Mouse (Mus musculus): ENCODE data around the gene Mat2a. TPM values are rescaled to one million over a fixed set of nuclear protein-coding genes. Genes with fewer than 3 reads are reported as not detected.
A peak's percentile ranks its signal among the peaks of the same experiment; 100 is the strongest.

Mat2a gene
- total and polyA plus RNA-seq, 2 experiments = 31.1 to 59.7 TPM

- Histone ChIP-seq H3K4me1 (ENCODE audit: control insufficient read depth, insufficient read depth, low read length) (peaks cover 11% of the 10 kb centered on the region), H3K36me3 (ENCODE audit: control insufficient read depth, insufficient read depth, low read length) (peaks cover 21% of the 10 kb centered on the region), H3K27me3 (ENCODE audit: control insufficient read depth, insufficient read depth, low read length) (no peaks in the 10 kb centered on the region), H3K4me3 (ENCODE audit: insufficient read depth, low read depth, low read length) (no peak overlapping the region), H3K9ac (ENCODE audit: low read depth, low read length) (no peak overlapping the region), H3K79me2 (ENCODE audit: control insufficient read depth, insufficient read depth, low read length) (peaks cover 10% of the 10 kb centered on the region; the same call in 1 of the 2 replicates), H3K27ac (replicated peaks; ENCODE audit: insufficient read depth, low read depth, low read length) (no peak overlapping the region)
- DNase-seq (ENCODE audit: extremely low read depth, low read depth, low spot score) = no peak
- WGBS = 96% methylated on average over 2 of the region's 2 CpGs
- TF ChIP-seq CTCF (IDR thresholded peaks at IDR 0.05; ENCODE audit: low read depth, low read length) (no peak), POLR2A (IDR thresholded peaks at IDR 0.05; ENCODE audit: extremely low read depth, insufficient read depth, low read length) (no peak)
Observed at GRCm38 (mm10) chr6:72386561-72386960, 52.8 kb downstream of the Mat2a start.

- H3K9ac ChIP-seq (ENCODE audit: low read depth, low read length) = no peak overlapping the region
Observed at GRCm38 (mm10) chr6:72385258-72385657, 54.1 kb downstream of the Mat2a start.

GRCm38 (mm10) chr6:72383952-72384351 is 55.4 kb downstream of the Mat2a start:
- Histone ChIP-seq H3K9ac (ENCODE audit: low read depth, low read length) (no peak overlapping the region), H3K4me1 (ENCODE audit: control insufficient read depth, insufficient read depth, low read length) (peaks cover 12% of the 10 kb centered on the region), H3K4me3 (ENCODE audit: insufficient read depth, low read depth, low read length) (no peak overlapping the region), H3K27me3 (ENCODE audit: control insufficient read depth, insufficient read depth, low read length) (no peaks in the 10 kb centered on the region), H3K79me2 (ENCODE audit: control insufficient read depth, insufficient read depth, low read length) (peaks cover 3% of the 10 kb centered on the region; the same call in 1 of the 2 replicates), H3K27ac (replicated peaks; ENCODE audit: insufficient read depth, low read depth, low read length) (no peak overlapping the region), H3K36me3 (ENCODE audit: control insufficient read depth, insufficient read depth, low read length) (peaks cover 21% of the 10 kb centered on the region)
- no peak for TF ChIP-seq CTCF (IDR thresholded peaks at IDR 0.05; ENCODE audit: low read depth, low read length)
- no peak for TF ChIP-seq POLR2A (IDR thresholded peaks at IDR 0.05; ENCODE audit: extremely low read depth, insufficient read depth, low read length)
- 96% methylated on average over 7 of the region's 7 CpGs for WGBS
- no peak for DNase-seq (ENCODE audit: extremely low read depth, low read depth, low spot score)

More at GRCm38 (mm10) chr6:72385258-72385657, 54.1 kb downstream of the Mat2a start:
- Histone ChIP-seq H3K36me3 (ENCODE audit: control insufficient read depth, insufficient read depth, low read length) (peaks cover 21% of the 10 kb centered on the region), H3K27ac (replicated peaks; ENCODE audit: insufficient read depth, low read depth, low read length) (no peak overlapping the region), H3K27me3 (ENCODE audit: control insufficient read depth, insufficient read depth, low read length) (no peaks in the 10 kb centered on the region), H3K79me2 (ENCODE audit: control insufficient read depth, insufficient read depth, low read length) (peaks cover 10% of the 10 kb centered on the region; the same call in 1 of the 2 replicates), H3K4me1 (ENCODE audit: control insufficient read depth, insufficient read depth, low read length) (peaks cover 13% of the 10 kb centered on the region), H3K4me3 (ENCODE audit: insufficient read depth, low read depth, low read length) (no peak overlapping the region)
- 92% methylated on average over 4 of the region's 4 CpGs for WGBS
- TF ChIP-seq POLR2A (IDR thresholded peaks at IDR 0.05; ENCODE audit: extremely low read depth, insufficient read depth, low read length) (no peak), CTCF (IDR thresholded peaks at IDR 0.05; ENCODE audit: low read depth, low read length) (no peak)
- no peak for DNase-seq (ENCODE audit: extremely low read depth, low read depth, low spot score)

GRCm38 (mm10) chr6:72383142-72383820 is 56.1 kb downstream of the Mat2a start:
- WGBS = 90% methylated on average over 6 of the region's 6 CpGs
- no peaks in the 10 kb centered on the region for H3K27me3 ChIP-seq (ENCODE audit: control insufficient read depth, insufficient read depth, low read length)
- H3K4me3 ChIP-seq (ENCODE audit: insufficient read depth, low read depth, low read length) = no peak overlapping the region

More at GRCm38 (mm10) chr6:72383142-72383820, 56.1 kb downstream of the Mat2a start:
- peaks cover 20% of the 10 kb centered on the region for H3K36me3 ChIP-seq (ENCODE audit: control insufficient read depth, insufficient read depth, low read length)
- H3K27ac ChIP-seq (replicated peaks; ENCODE audit: insufficient read depth, low read depth, low read length) = peak overlapping the region; percentile 46
- no peak for TF ChIP-seq POLR2A (IDR thresholded peaks at IDR 0.05; ENCODE audit: extremely low read depth, insufficient read depth, low read length)
- no peak for TF ChIP-seq CTCF (IDR thresholded peaks at IDR 0.05; ENCODE audit: low read depth, low read length)
- H3K9ac ChIP-seq (ENCODE audit: low read depth, low read length) = no peak overlapping the region
- no peak for DNase-seq (ENCODE audit: extremely low read depth, low read depth, low spot score)
- peaks cover 9% of the 10 kb centered on the region for H3K4me1 ChIP-seq (ENCODE audit: control insufficient read depth, insufficient read depth, low read length)
- peaks cover 3% of the 10 kb centered on the region; the same call in 1 of the 2 replicates for H3K79me2 ChIP-seq (ENCODE audit: control insufficient read depth, insufficient read depth, low read length)

Other genes with a start within 250 kb of the Mat2a start
- gene Atoh8, start 204.0 kb downstream of the Mat2a start, total RNA-seq (2014; rRNA removed) = 5.1 and 15.4 TPM in 2 replicates
- gene Atoh8, start 204.0 kb downstream of the Mat2a start, polyA plus RNA-seq (2012; rRNA removed) = 22.9 and 28.7 TPM in 2 replicates
- not detected in 2 replicates for gene Sftpb, start 134.9 kb downstream of the Mat2a start, total RNA-seq (2014; rRNA removed)
- 0.31 TPM in 1 of 2 replicates, not detected in the other for gene Sftpb, start 134.9 kb downstream of the Mat2a start, polyA plus RNA-seq (2012; rRNA removed)
- 15.2 TPM in 2 replicates for gene Usp39, start 94.4 kb downstream of the Mat2a start, total RNA-seq (2014; rRNA removed)
- 10.5 and 11.9 TPM in 2 replicates for gene Usp39, start 94.4 kb downstream of the Mat2a start, polyA plus RNA-seq (2012; rRNA removed)
- gene 0610030E20Rik, start 92.2 kb downstream of the Mat2a start, total RNA-seq (2014; rRNA removed) = 10.2 and 14.2 TPM in 2 replicates
- 17.5 and 18.5 TPM in 2 replicates for gene 0610030E20Rik, start 92.2 kb downstream of the Mat2a start, polyA plus RNA-seq (2012; rRNA removed)
- gene Tmem150a, start 84.1 kb downstream of the Mat2a start, total RNA-seq (2014; rRNA removed) = 62.9 and 78.9 TPM in 2 replicates
- 202 and 244 TPM in 2 replicates for gene Tmem150a, start 84.1 kb downstream of the Mat2a start, polyA plus RNA-seq (2012; rRNA removed)
- 58.1 and 62.6 TPM in 2 replicates for gene Rnf181, start 72.6 kb downstream of the Mat2a start, total RNA-seq (2014; rRNA removed)
- 66.4 and 75.2 TPM in 2 replicates for gene Rnf181, start 72.6 kb downstream of the Mat2a start, polyA plus RNA-seq (2012; rRNA removed)
- 18.9 and 20.5 TPM in 2 replicates for gene Vamp5, start 59.1 kb downstream of the Mat2a start, total RNA-seq (2014; rRNA removed)
- gene Vamp5, start 59.1 kb downstream of the Mat2a start, polyA plus RNA-seq (2012; rRNA removed) = 18.3 and 18.5 TPM in 2 replicates
- 193 and 238 TPM in 2 replicates for gene Vamp8, start 48.9 kb downstream of the Mat2a start, total RNA-seq (2014; rRNA removed)
- gene Vamp8, start 48.9 kb downstream of the Mat2a start, polyA plus RNA-seq (2012; rRNA removed) = 219 and 220 TPM in 2 replicates
- gene Ggcx, start 25.2 kb downstream of the Mat2a start, total RNA-seq (2014; rRNA removed) = 71.0 and 80.9 TPM in 2 replicates
- gene Ggcx, start 25.2 kb downstream of the Mat2a start, polyA plus RNA-seq (2012; rRNA removed) = 62.4 and 67.3 TPM in 2 replicates
- not detected in 2 replicates for gene Sh2d6, start 82.1 kb upstream of the Mat2a start, total RNA-seq (2014; rRNA removed)
- not detected in 2 replicates for gene Sh2d6, start 82.1 kb upstream of the Mat2a start, polyA plus RNA-seq (2012; rRNA removed)
- 3.9 and 4.3 TPM in 2 replicates for gene Capg, start 104.8 kb upstream of the Mat2a start, total RNA-seq (2014; rRNA removed)
- 2.2 and 2.8 TPM in 2 replicates for gene Capg, start 104.8 kb upstream of the Mat2a start, polyA plus RNA-seq (2012; rRNA removed)
- gene Elmod3, start 158.9 kb upstream of the Mat2a start, total RNA-seq (2014; rRNA removed) = 7.6 and 9.5 TPM in 2 replicates
- gene Elmod3, start 158.9 kb upstream of the Mat2a start, polyA plus RNA-seq (2012; rRNA removed) = 14.7 and 16.0 TPM in 2 replicates
- 151 and 180 TPM in 2 replicates for gene Retsat, start 158.9 kb upstream of the Mat2a start, total RNA-seq (2014; rRNA removed)
- gene Retsat, start 158.9 kb upstream of the Mat2a start, polyA plus RNA-seq (2012; rRNA removed) = 303 and 340 TPM in 2 replicates
- 68.7 and 85.5 TPM in 2 replicates for gene Tgoln1, start 177.4 kb upstream of the Mat2a start, total RNA-seq (2014; rRNA removed)
- gene Tgoln1, start 177.4 kb upstream of the Mat2a start, polyA plus RNA-seq (2012; rRNA removed) = 41.4 and 48.0 TPM in 2 replicates

Measured in liver, adult 2 months (tissue).